Mouse (Mus musculus) CH12.LX (cell line): ENCODE data around the gene Acss2.

ENCODE experiments used
- CTCF ChIP-seq, 2 experiments: IDR thresholded peaks in 1 of 2; conservative IDR thresholded peaks in 1 of 2; 2 replicates each; pipeline ENCODE4 v1.5.1; 2011 to 2012; ENCODE audit warnings: low read depth in 2 of 2, low read length in 2 of 2, improper control_type of control experiment in 1 of 2, inconsistent platforms in 1 of 2, mild to moderate bottlenecking in 1 of 2, moderate library complexity in 1 of 2
- ELF1 ChIP-seq: IDR thresholded peaks from 2 replicates; pipeline ENCODE4 v1.6.1; 2014; ENCODE audit warnings: low read depth, mild to moderate bottlenecking, inconsistent platforms, low read length, improper control_type of control experiment
- EP300 ChIP-seq: IDR thresholded peaks from 2 replicates; pipeline ENCODE4 v1.6.1; 2011; ENCODE audit warnings: low read length, improper control_type of control experiment
- HCFC1 ChIP-seq: IDR thresholded peaks from 2 replicates; pipeline ENCODE4 v1.6.1; 2012; ENCODE audit warnings: low read depth, mild to moderate bottlenecking, inconsistent platforms, low read length, improper control_type of control experiment
- MAX ChIP-seq: IDR thresholded peaks from 2 replicates; pipeline ENCODE4 v1.6.1; 2011; ENCODE audit warnings: low read length, improper control_type of control experiment
- MEF2A ChIP-seq: IDR thresholded peaks from 2 replicates; pipeline ENCODE4 v1.6.1; 2014; ENCODE audit warnings: low read depth, mild to moderate bottlenecking, inconsistent platforms, low read length, improper control_type of control experiment, borderline replicate concordance
- NELFE ChIP-seq: IDR thresholded peaks from 2 replicates; pipeline ENCODE4 v1.6.1; 2011; ENCODE audit warnings: low read depth, low read length, improper control_type of control experiment
- POLR2A ChIP-seq: IDR thresholded peaks from 2 replicates; pipeline ENCODE4 v1.6.1; 2011; ENCODE audit warnings: low read depth, mild to moderate bottlenecking, improper control_type of control experiment, low read length
- POLR2AphosphoS2 ChIP-seq: IDR thresholded peaks from 2 replicates; pipeline ENCODE4 v1.6.1; 2011; ENCODE audit warnings: low read depth, low read length, improper control_type of control experiment
- ZC3H11A ChIP-seq: IDR thresholded peaks from 2 replicates; pipeline ENCODE4 v1.6.1; 2012; ENCODE audit warnings: low read depth, mild to moderate bottlenecking, inconsistent platforms, low read length, improper control_type of control experiment

DNA sequence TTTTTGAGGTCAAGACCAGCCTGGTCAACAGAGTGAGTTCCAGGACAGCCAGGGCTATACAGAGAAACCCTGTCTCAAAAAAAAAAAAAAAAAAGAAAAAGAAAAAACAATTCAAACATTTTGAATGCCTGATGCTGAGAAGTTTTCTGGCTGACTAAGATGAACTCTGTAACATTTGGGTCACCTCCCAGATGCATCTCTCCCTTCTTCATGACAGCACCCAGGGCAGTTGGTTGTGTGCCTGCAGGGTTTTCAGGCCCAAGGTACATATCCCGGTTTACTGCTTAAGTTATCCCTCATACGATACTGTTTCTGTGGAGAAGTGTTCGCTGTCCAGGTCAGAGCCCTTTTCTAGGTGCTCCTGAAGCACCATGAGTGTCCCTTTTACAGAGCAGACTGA is 62.6 kb downstream of the Acss2 start:
- TF ChIP-seq ELF1 (no peak), MEF2A (no peak), POLR2A (no peak), CTCF (conservative IDR thresholded peaks at IDR 0.05 in 1 of 2, IDR thresholded peaks at IDR 0.05 in 1 of 2; ENCODE audit: low read depth in 2 of 2, low read length in 2 of 2) (no peak), ZC3H11A (no peak), NELFE (no peak), HCFC1 (no peak), EP300 (no peak), MAX (no peak), POLR2AphosphoS2 (no peak)
